Mouse (Mus musculus): ENCODE measurements at regions not wholly inside any gene's neighbourhood (a gene's known extent, or its start where the extent isn't known, plus 50 kb on each side); places are given as distances from the start of the nearest gene placed in this dataset.

DNA sequence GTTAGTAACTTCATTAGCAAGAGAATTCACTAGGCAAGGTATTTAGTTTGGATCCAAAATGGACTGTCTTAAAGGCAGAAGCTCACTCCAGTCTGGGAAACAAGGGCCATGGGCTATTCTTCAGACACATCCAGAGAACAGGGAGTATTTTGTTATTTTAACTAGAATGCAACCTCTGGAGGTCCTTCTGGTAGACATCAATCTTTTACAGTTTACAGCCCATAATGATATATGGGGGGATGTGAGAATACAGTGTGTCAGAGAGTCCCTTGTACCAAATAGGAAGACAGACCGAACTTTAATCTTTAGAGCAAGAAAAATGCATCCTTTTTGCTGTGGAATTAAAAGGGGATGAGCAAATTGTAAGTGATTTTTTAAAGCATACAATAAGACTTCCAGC is 157.6 kb upstream of the Nrp1 start:
- Histone ChIP-seq H3K4me1 (no peaks in the 10 kb centered on the region), H3K27ac (no peak overlapping the region), H3K36me3 (no peaks in the 10 kb centered on the region), H3K27me3 (no peaks in the 10 kb centered on the region), H3K4me2 (no peak overlapping the region), H3K9me3 (no peaks in the 10 kb centered on the region), H3K9ac (no peak overlapping the region), H3K4me3 (no peak overlapping the region)
- 78% methylated on average over 1 of the region's 1 CpGs for WGBS
- no peak for ATAC-seq (ENCODE audit: insufficient number of reproducible peaks, low FRiP score, low TSS enrichment, low read depth)

GRCm38 (mm10) chr8:128201635-128202034 is 156.8 kb upstream of the Nrp1 start:
- WGBS, result 34% methylated on average over 4 of the region's 4 CpGs
- H3K36me3 ChIP-seq, result no peaks in the 10 kb centered on the region
- no peaks in the 10 kb centered on the region for H3K4me1 ChIP-seq
- H3K4me3 ChIP-seq, result no peak overlapping the region
- no peak overlapping the region for H3K4me2 ChIP-seq
- no peaks in the 10 kb centered on the region for H3K27me3 ChIP-seq
- no peaks in the 10 kb centered on the region for H3K9me3 ChIP-seq
- no peak overlapping the region for H3K27ac ChIP-seq
- ATAC-seq (ENCODE audit: insufficient number of reproducible peaks, low FRiP score, low TSS enrichment, low read depth), result no peak
- H3K9ac ChIP-seq, result no peak overlapping the region

- H3K27me3 ChIP-seq, result no peaks in the 10 kb centered on the region
- H3K36me3 ChIP-seq, result no peaks in the 10 kb centered on the region
- 65% methylated on average over 4 of the region's 4 CpGs for WGBS
- H3K9me3 ChIP-seq, result no peaks in the 10 kb centered on the region
- no peak overlapping the region for H3K27ac ChIP-seq
- H3K4me3 ChIP-seq, result no peak overlapping the region
- no peak overlapping the region for H3K9ac ChIP-seq
- no peak overlapping the region for H3K4me2 ChIP-seq
- no peaks in the 10 kb centered on the region for H3K4me1 ChIP-seq
- no peak for ATAC-seq (ENCODE audit: insufficient number of reproducible peaks, low FRiP score, low TSS enrichment, low read depth)
These were observed 156.1 kb upstream of the Nrp1 start for GRCm38 (mm10) chr8:128202158-128202886.

GRCm38 (mm10) chr8:128204803-128205202 is 153.6 kb upstream of the Nrp1 start:
- no peak overlapping the region for H3K27ac ChIP-seq
- H3K4me1 ChIP-seq, result no peaks in the 10 kb centered on the region
- H3K4me3 ChIP-seq, result no peak overlapping the region
- H3K9ac ChIP-seq, result no peak overlapping the region
- no peak for ATAC-seq (ENCODE audit: insufficient number of reproducible peaks, low FRiP score, low TSS enrichment, low read depth)
- H3K9me3 ChIP-seq, result no peaks in the 10 kb centered on the region
- no peaks in the 10 kb centered on the region for H3K36me3 ChIP-seq
- H3K27me3 ChIP-seq, result no peaks in the 10 kb centered on the region; the same call in 1 of the 2 replicates
- H3K4me2 ChIP-seq, result no peak overlapping the region
- WGBS, result 77% methylated on average over 3 of the region's 3 CpGs

- ATAC-seq (ENCODE audit: insufficient number of reproducible peaks, low FRiP score, low TSS enrichment, low read depth), result no peak
- Histone ChIP-seq H3K27me3 (no peaks in the 10 kb centered on the region; the same call in 1 of the 2 replicates), H3K4me3 (no peak overlapping the region), H3K4me1 (0 out of 2 replicates have a peak, but pooled peaks cover 3% of the 10 kb centered on the region), H3K9me3 (no peaks in the 10 kb centered on the region), H3K36me3 (no peaks in the 10 kb centered on the region), H3K9ac (no peak overlapping the region), H3K4me2 (no peak overlapping the region), H3K27ac (no peak overlapping the region)
These were observed 151.3 kb upstream of the Nrp1 start for GRCm38 (mm10) chr8:128207138-128207537.

DNA sequence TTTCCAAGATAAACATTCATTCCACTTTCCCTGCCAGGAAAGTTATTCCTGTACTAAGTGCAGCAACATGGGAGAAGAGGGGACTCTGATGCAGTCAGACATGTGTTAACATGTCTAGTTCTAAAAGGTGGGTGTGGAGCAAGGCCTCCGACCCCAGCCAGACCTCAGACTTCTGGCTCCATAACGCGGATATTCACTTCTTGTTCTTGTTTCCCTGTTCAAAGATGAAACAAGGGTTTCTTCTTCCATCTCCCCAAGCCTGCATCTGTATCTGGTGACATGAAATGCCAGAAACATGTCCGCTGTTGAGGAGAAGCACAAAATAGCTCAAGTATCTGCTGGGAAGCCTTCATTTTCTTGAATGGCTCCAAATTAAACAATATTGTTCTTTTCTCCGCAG is 147.6 kb upstream of the Nrp1 start:
- Histone ChIP-seq H3K27me3 (no peaks in the 10 kb centered on the region; the same call in 1 of the 2 replicates), H3K9me3 (no peaks in the 10 kb centered on the region), H3K4me2 (no peak overlapping the region), H3K4me3 (no peak overlapping the region), H3K4me1 (0 out of 2 replicates have a peak, but pooled peaks cover 3% of the 10 kb centered on the region), H3K27ac (no peak overlapping the region), H3K36me3 (no peaks in the 10 kb centered on the region), H3K9ac (no peak overlapping the region)
- 56% methylated on average over 5 of the region's 5 CpGs for WGBS
- ATAC-seq (ENCODE audit: insufficient number of reproducible peaks, low FRiP score, low TSS enrichment, low read depth), result no peak

DNA sequence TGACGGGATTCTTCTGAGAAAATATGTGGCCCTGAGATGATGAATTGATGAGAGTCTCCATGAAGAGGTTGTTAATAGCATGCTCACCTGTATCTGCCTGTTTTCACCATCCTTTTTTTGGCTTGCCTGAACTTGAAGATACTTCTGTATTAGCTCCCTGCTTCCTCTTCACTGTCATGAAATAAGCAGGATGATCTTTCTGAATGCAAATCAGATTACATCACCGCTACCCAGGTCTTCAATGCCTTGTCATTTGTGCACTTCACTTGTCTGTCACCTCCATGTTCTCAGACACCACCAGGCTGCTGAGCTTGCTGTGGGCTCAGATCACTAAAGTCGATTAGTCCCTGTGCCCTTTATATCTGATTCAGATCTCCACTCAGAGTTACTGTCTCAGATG is 146.2 kb upstream of the Nrp1 start:
- 69% methylated on average over 3 of the region's 3 CpGs for WGBS

DNA sequence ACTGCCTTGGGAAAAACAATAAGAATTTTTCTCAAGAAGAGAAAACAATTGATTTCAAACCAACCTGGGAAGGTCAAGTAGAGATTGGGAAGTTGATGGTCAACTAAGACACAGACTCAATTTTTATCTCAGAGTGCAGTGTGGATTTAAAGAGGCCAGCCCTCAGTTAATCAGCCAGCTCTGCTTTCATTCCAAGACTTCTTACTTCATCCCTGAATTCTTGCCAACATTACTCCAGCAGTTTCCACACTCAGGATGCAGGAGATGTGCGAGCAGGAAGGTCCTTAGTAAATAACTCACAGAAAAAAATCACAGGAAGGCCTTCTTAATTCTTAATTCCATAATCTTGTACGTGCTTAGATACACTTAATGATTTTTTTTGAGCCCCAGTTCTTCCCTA is 144.1 kb upstream of the Nrp1 start:
- Histone ChIP-seq H3K27me3 (no peaks in the 10 kb centered on the region), H3K9ac (no peak overlapping the region), H3K36me3 (no peaks in the 10 kb centered on the region), H3K4me2 (no peak overlapping the region), H3K9me3 (no peaks in the 10 kb centered on the region), H3K27ac (no peak overlapping the region), H3K4me1 (0 out of 2 replicates have a peak, but pooled peaks cover 3% of the 10 kb centered on the region), H3K4me3 (no peak overlapping the region)
- ATAC-seq (ENCODE audit: insufficient number of reproducible peaks, low FRiP score, low TSS enrichment, low read depth), result no peak
- 43% methylated on average over 2 of the region's 2 CpGs for WGBS

More for the DNA sequence above, 146.2 kb upstream of the Nrp1 start:
- 0 out of 2 replicates have a peak, but pooled peaks cover 3% of the 10 kb centered on the region for H3K4me1 ChIP-seq
- H3K9ac ChIP-seq, result no peak overlapping the region
- H3K9me3 ChIP-seq, result no peaks in the 10 kb centered on the region
- no peak overlapping the region for H3K27ac ChIP-seq
- no peaks in the 10 kb centered on the region; the same call in 1 of the 2 replicates for H3K27me3 ChIP-seq
- H3K4me2 ChIP-seq, result no peak overlapping the region
- no peak for ATAC-seq (ENCODE audit: insufficient number of reproducible peaks, low FRiP score, low TSS enrichment, low read depth)
- no peaks in the 10 kb centered on the region for H3K36me3 ChIP-seq
- no peak overlapping the region for H3K4me3 ChIP-seq

DNA sequence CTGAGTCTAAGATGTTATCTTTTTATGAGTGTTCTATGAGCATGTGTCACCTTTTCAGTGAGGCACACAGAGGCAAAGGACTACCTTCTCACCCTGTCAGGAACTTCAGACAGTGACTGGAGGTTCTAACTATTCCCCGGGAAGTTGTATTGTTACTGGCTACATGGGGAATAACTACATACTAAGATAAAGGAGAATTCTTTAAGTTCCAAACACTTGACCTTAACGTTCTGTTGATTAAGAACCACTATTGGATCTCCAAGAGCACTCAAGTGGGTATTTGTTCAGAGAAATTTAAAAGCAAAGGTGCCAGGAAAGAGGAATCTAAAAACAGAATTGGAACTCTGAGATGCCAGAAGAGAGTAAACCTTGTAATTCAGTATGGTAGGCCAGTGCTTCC is 139.5 kb upstream of the Nrp1 start:
- no peak overlapping the region for H3K4me2 ChIP-seq
- 87% methylated on average over 2 of the region's 2 CpGs for WGBS
- no peak for ATAC-seq (ENCODE audit: insufficient number of reproducible peaks, low FRiP score, low TSS enrichment, low read depth)
- no peaks in the 10 kb centered on the region for H3K27me3 ChIP-seq
- H3K4me3 ChIP-seq, result no peak overlapping the region
- H3K9me3 ChIP-seq, result no peaks in the 10 kb centered on the region
- no peak overlapping the region for H3K9ac ChIP-seq
- H3K27ac ChIP-seq, result no peak overlapping the region
- H3K4me1 ChIP-seq, result no peaks in the 10 kb centered on the region
- H3K36me3 ChIP-seq, result no peaks in the 10 kb centered on the region

DNA sequence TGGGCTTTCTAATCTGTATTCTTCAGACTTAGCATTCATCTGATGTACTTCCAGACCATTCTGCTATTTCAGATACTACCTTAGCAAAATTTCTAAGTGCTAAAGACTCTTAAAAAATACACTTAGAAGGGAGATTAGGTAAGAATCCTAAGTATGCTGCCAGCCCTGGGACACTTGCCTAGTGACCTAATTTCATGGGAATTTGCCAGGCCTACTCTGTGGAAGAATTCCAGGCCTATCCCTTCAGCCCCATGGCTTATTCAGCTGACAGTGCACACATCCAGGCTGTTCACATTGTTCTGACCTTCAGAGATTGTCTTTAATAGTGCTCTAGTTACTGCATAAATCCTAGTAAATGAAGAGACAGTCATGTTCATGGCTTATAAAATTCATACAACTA is 138.9 kb upstream of the Nrp1 start:
- H3K9me3 ChIP-seq, result no peaks in the 10 kb centered on the region
- no peak overlapping the region for H3K4me2 ChIP-seq
- no peak overlapping the region for H3K27ac ChIP-seq
- H3K4me3 ChIP-seq, result no peak overlapping the region
- H3K4me1 ChIP-seq, result no peaks in the 10 kb centered on the region
- no peaks in the 10 kb centered on the region for H3K27me3 ChIP-seq
- H3K36me3 ChIP-seq, result no peaks in the 10 kb centered on the region
- H3K9ac ChIP-seq, result no peak overlapping the region
- ATAC-seq (ENCODE audit: insufficient number of reproducible peaks, low FRiP score, low TSS enrichment, low read depth), result no peak

DNA sequence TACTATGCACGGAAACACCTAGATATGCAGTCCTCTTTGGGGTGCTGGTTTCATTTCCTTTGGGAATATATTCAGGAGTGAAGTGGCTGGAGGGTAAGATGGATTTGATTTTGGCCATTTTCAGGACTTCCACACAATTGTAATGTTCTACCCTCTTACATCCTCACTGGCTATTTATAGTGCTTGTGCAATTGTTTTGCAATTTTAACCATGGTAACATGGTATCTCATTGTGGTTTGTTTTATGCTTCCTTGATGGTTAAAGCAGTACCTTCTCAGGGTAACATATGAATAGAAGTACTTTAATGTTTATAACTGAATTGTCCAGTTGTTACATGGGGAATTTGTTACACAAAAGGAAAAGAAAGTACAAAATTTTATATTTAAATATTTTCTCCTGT is 135.3 kb upstream of the Nrp1 start:
- no peaks in the 10 kb centered on the region for H3K27me3 ChIP-seq
- no peak for ATAC-seq (ENCODE audit: insufficient number of reproducible peaks, low FRiP score, low TSS enrichment, low read depth)
- H3K36me3 ChIP-seq, result no peaks in the 10 kb centered on the region
- H3K9me3 ChIP-seq, result no peaks in the 10 kb centered on the region
- H3K9ac ChIP-seq, result no peak overlapping the region
- H3K4me1 ChIP-seq, result no peaks in the 10 kb centered on the region
- no peak overlapping the region for H3K4me2 ChIP-seq
- WGBS, result 90% methylated on average over 1 of the region's 1 CpGs
- no peak overlapping the region for H3K27ac ChIP-seq
- no peak overlapping the region for H3K4me3 ChIP-seq

DNA sequence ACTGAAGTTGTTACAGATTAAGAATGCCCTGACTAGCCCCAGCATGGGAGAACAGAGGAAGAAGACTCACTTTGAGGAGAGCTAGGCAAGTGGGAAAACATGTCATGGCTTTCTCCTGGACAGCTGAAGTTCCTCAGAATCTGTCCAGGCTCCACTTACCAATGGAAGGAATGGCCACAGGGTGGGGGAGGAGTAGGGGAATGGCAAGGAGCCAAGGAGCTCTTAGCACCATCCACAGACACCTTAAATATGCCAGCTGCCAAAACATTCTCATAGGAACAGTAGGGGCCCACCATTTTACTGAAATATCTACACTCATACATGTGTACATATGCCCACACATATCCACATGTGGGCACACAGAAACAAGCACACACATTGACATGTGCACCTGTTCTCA is 134.9 kb upstream of the Nrp1 start:
- Histone ChIP-seq H3K36me3 (no peaks in the 10 kb centered on the region), H3K9me3 (no peaks in the 10 kb centered on the region), H3K27me3 (no peaks in the 10 kb centered on the region), H3K4me1 (no peaks in the 10 kb centered on the region), H3K9ac (no peak overlapping the region), H3K4me2 (no peak overlapping the region), H3K27ac (no peak overlapping the region), H3K4me3 (no peak overlapping the region)
- ATAC-seq (ENCODE audit: insufficient number of reproducible peaks, low FRiP score, low TSS enrichment, low read depth), result no peak

DNA sequence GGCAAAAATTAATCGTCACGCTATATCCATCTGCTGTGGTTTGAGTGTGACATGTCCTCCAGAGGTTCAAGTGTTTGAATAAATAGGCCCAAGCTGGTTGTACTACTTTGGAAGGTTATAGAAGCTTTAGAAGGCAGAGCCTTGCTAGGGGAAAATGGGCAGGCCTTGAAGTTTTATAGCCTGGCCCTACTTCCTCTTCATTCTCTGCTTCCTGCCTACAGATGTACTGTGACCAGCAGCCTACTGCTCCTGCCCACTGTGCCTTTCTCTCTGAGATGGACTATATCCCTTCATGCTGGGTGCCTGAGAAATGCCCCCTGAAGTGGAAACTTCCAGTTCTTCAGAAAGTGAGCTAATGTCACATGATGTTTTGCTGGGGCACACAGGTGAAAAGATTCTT is 133.3 kb upstream of the Nrp1 start:
- H3K27ac ChIP-seq, result no peak overlapping the region
- H3K36me3 ChIP-seq, result no peaks in the 10 kb centered on the region
- no peaks in the 10 kb centered on the region for H3K9me3 ChIP-seq
- no peak overlapping the region for H3K4me2 ChIP-seq
- H3K9ac ChIP-seq, result no peak overlapping the region
- no peaks in the 10 kb centered on the region for H3K4me1 ChIP-seq
- WGBS, result 91% methylated on average over 2 of the region's 2 CpGs
- no peaks in the 10 kb centered on the region for H3K27me3 ChIP-seq
- ATAC-seq (ENCODE audit: insufficient number of reproducible peaks, low FRiP score, low TSS enrichment, low read depth), result no peak
- H3K4me3 ChIP-seq, result no peak overlapping the region
